Mouse (Mus musculus): ENCODE results near the gene Orm3. TPM values are rescaled to one million over a fixed set of nuclear protein-coding genes. Genes with fewer than 3 reads are reported as not detected.
A peak's percentile ranks its signal among the peaks of the same experiment; 100 is the strongest.

Orm3 gene
- not detected for total RNA-seq (2021)
- long read RNA-seq = 0 reads

DNA sequence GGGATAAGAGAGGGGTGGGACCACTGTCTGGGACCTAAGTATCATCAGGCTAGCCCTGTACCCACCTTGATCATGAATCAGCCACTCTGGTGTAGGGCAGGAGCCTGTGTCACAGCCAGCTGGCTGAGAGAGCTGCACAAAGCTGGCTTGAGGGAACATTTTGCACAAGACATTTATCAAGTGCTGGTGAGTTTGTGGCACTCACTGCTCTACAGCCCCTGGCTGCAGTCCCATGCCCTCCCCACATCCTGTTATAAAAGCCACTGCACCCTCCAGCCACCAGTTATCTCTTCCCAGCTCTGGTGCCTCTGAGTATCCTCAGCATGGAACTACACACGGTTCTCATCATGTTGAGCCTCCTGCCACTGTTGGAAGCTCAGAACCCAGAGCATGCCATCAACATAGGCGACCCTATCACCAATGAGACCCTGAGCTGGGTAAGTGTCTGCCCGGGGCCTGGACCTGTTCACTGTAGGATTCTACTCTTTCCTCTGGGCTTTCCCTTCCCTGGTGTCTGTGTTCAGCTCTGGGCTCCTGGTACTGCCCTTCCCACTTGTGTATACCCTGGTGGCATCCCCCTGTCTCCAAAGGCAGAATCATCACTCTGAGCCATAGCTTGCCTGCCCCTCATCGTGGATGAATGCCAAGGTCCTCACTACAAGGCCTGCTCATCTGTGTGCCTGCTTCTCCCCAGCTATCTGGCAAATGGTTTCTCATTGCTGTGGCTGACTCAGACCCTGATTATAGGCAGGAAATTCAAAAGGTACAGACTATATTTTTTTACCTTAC, at the start of gene Orm3:
Orm3 (plus strand) TSS at position 286 of the 789 bp plus-strand sequence.
- no peak for DNase-seq (ENCODE audit: low spot score in 2 of 2)

DNA sequence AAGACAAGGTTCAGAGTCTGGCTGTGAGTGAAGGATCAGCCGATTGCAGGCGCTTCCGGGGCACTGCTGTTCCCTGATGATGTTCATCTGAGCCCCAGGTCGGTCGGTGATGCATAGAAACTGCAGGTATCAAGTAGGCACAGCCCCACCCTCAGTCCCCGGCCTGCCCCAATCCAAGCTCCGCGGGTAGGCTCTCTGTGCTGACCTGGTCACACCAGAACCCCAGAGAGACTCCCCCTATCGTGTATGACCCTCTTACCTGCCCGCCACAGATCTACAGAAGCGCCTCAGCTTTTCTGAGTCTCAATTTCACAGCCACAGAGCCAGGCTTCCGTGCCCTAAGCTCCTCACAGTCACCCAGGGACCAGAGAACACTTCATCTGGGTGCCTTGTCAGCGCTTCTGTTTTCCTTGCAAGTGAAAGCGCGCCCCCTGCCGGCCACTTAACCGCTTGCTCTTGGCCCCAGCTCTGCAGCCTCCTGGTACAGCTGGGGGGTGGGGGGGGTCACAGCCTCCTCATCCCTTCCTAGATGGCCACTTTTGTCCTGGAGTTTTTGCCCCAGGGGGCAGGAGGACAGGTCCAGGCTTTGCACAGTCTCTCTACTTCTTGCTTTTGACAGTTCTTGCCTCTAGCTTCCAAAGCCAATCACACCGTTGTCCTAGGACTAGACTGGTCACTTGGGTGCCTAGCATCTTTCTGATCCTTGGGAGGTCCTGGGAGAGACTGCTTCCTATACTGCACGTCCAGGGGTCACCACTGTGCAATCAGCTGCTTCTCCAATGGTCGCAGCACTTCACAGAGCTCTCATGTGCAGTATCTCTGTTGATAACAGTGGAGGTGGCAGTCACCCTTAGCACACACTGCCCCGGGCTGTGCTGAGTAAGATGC, 48.5 kb upstream of the Orm3 start:
- peak; percentile 79 to 95 for DNase-seq (ENCODE audit: low spot score in 2 of 2)

- DNase-seq (ENCODE audit: low spot score in 2 of 2) = no peak
Observed at GRCm38 (mm10) chr4:63308316-63308715, 47.6 kb upstream of the Orm3 start.

DNA sequence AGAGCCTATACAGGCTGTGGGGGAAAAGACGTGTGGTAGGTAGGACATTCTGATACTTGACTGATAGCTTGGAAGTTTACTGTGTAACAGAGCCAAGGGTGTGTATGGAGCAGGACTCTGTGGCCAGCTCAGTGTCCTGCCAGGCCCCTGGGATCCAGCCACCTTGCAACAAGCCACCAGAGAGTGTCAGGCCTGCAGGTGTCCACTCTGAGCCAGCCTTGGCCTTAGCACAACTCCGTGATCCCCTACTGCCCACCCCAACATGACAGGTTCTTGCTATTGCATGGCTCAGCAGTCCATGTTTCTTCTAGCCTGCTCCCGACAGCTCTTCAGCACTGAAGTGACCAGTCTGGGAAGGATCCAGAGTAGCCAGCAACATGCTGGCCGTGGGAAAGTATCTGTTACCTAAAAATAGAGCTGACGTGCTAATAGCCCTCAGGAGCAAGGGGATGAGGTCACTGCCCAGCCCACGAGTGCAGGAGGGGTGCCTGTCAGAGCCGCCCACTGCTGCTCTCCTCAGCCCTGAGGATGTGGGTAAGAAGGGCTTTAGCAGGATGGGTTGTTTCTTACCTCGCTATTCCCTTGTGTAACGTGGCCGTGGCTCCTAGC, 45.6 kb upstream of the Orm3 start:
- DNase-seq (ENCODE audit: low spot score in 2 of 2) = no peak

GRCm38 (mm10) chr4:63311426-63311825, 44.5 kb upstream of the Orm3 start:
- DNase-seq (ENCODE audit: low spot score in 2 of 2) = no peak

DNA sequence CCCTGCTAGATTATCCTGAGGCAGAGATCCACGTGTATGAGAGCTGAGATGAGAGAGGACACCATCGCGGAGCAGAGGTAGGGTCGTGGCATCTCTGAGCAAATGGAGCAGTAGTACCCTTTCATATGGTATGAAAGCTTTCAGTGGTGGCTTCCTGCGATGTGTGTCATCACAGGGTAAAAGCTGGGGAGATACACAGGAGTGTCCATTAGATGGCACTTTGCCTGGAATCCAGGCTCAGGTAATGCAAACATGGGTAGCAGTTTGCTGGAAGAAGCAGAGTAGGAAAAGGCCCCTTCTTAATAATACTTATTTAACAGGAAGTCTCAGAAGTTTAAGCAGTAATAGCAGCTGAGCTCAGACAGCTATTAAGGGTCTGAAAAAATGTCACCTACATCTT, 41.9 kb upstream of the Orm3 start:
- DNase-seq (ENCODE audit: low spot score in 2 of 2) = no peak

DNA sequence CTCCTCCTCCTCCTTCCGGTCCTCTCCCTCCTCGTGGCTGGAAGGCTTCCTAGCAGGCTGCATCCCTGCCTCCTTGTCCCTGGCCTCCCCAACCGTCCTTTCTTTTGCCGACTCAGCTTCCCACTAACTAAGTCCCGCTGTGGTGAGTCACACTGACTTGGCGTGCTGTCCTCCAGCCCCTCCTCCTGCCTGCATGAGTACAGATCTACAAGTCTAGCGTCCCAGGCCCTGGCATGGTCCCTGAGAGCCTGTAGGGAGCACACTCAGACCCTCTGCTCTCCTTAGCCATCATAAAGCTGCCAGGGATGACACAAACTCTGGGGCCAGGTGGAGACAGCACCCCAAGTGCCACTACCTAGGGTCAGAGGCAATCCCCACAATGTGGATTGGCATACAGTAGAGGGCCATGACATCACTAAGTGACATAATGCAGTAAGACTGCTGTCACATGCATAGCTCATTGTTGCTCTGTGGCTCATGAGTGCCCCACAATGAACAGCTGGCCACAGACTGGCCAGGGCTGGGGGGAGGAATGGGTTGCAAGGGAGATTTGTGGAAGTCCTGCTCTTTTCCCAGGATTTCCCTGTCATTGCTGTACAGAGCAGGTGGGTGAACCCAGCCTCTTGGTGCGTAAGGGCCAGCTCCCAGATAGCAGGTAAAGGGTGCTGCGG, 39.8 kb upstream of the Orm3 start:
- no peak for DNase-seq (ENCODE audit: low spot score in 2 of 2)

- peak in 1 of 2 experiments; percentile 70 for DNase-seq (ENCODE audit: low spot score in 2 of 2)
Observed at GRCm38 (mm10) chr4:63319566-63319965, 36.4 kb upstream of the Orm3 start.

GRCm38 (mm10) chr4:63323275-63323815, 32.6 kb upstream of the Orm3 start:
- DNase-seq (ENCODE audit: low spot score in 2 of 2) = no peak

DNA sequence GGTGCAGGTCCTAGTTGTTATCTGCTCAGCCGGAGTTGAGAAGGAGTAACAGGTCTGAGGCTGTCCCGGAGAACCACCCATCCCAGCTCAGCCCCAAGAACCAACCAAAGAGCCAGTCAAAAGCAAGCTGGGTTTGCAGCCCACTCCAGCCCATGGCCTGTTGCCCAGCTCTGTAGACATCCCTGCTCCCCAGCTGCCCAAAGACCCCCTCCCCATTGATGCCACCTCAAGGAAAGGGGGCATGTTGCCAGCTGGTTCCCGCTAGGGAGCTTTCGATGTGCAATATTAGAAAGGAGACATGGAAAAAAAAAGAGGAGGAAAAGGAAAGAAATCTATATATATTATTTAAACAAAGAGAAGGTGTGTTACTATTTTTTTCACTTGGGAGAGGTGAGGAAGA, 22.6 kb upstream of the Orm3 start:
- DNase-seq (ENCODE audit: low spot score in 2 of 2) = no peak

GRCm38 (mm10) chr4:63338414-63339076, 17.4 kb upstream of the Orm3 start:
- DNase-seq (ENCODE audit: low spot score in 2 of 2) = peak in 1 of 2 experiments; percentile 11

- DNase-seq (ENCODE audit: low spot score in 2 of 2) = no peak
Observed at GRCm38 (mm10) chr4:63342491-63342890, 13.5 kb upstream of the Orm3 start.

- DNase-seq (ENCODE audit: low spot score in 2 of 2) = no peak
Observed at GRCm38 (mm10) chr4:63343608-63344007, 12.4 kb upstream of the Orm3 start.

DNA sequence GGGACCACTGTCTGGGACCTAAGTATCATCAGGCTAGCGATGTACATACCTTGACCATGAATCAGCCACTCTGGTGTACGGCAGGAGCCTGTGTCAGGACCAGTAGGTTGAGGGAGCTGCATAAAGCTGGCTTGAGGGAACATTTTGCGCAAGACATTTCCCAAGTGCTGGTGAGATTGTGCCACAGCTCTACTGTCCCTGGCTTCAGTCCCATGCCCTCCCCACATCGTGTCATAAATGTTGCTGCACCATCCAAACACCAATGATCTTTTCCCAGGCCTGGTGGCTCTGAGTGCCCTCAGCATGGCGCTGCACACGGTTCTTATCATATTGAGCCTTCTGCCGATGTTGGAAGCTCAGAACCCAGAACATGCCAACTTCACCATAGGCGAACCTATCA, 11.7 kb upstream of the Orm3 start, which contains the start of gene Orm1:
Orm1 (plus strand) TSS at position 266 of the 400 bp plus-strand sequence.
- no peak for DNase-seq (ENCODE audit: low spot score in 2 of 2)

DNA sequence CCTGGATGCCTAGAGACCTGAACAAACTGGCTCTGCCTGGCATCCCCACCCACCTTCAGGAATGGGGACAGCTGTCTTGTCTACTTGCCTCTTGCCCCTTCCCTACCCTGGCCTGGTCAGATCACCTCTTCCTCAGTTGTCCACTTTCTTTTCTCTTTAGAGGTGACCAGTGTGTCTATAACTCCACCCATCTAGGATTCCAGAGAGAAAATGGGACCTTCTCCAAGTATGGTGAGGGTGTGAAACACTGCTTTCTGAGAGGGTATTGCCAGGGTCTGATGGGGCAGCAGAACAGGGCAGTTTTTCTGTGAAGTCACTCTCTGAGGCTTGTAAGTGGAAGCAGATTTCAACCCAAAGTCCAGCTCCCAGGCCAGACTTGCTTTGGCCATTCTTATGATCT, 10.7 kb upstream of the Orm3 start:
- DNase-seq (ENCODE audit: low spot score in 2 of 2) = no peak

- DNase-seq (ENCODE audit: low spot score in 2 of 2) = no peak
Observed at GRCm38 (mm10) chr4:63346659-63347058, 9.3 kb upstream of the Orm3 start.

- no peak for DNase-seq (ENCODE audit: low spot score in 2 of 2)
Observed at GRCm38 (mm10) chr4:63348524-63348923, 7.4 kb upstream of the Orm3 start.

DNA sequence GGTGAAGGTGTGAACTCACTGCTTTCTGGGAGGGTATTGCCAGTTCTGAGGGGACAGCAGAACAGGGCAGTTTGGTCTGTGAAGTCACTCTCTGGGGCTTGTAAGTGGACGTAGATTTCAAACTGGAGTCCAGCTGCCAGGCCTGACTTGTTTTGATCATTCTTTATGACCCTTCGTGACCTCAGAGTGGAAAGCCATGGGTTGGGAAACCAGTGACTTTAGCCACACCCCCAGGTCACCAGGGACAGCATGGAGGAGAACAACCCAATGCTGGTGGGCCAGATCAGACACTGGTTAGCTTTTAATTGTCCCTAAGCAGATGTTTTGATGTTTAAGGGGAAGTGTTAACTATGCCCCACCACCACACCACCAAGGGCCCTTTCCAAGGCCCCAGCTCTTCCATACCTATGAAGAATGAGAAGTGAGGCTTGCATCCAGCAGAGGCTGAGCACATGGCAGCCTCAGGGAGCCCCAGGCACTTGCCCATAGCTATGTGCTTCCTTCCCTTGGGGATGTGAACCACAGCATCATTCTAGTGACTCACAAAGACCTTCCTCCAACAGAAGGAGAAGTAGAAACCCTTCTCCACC, 1.1 kb downstream of the Orm3 start:
- DNase-seq (ENCODE audit: low spot score in 2 of 2) = no peak

DNA sequence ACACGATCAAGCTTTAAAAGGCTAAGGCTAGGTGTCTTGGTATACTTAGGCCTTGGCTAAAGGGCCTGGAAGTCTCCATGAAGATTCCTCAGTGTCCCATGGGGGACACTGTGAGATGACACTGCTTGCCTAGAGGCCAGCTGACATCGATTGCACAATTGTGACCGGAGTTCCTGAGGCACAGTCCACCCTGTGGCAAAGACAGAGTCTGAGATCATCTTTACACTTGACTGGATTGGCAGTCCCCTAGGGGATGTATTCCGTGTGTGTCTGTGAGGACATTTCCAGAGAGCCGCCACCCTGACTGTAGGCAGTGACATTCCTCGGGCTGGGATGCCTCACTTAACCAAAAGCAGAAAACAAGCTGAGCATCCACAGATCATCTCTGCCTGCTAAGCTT, 3.9 kb downstream of the Orm3 start:
- no peak for DNase-seq (ENCODE audit: low spot score in 2 of 2)

- no peak for DNase-seq (ENCODE audit: low spot score in 2 of 2)
Observed at GRCm38 (mm10) chr4:63362150-63362549, 6.2 kb downstream of the Orm3 start, which contains the start of gene Orm2. Gene Orm2, plus strand, starts transcription at chr4:63362449.
